Mouse (Mus musculus) embryonic stem cell, embryonic (primary cell): ENCODE results near the gene Nfkbil1.

Experiments
- CTCF ChIA-PET, 4 experiments: fragments of 300-600 bp in 2 of 4; fragments of 350-600 bp in 2 of 4; sonication (Branson Sonifier 250); formaldehyde crosslinking; loops; one replicate each; lab custom pipeline; 2022; ENCODE audit warnings: inconsistent platforms in 2 of 4; lab: Charles Lee
- POLR2A ChIA-PET, 4 experiments: fragments of 300-600 bp in 2 of 4; fragments of 350-600 bp in 2 of 4; sonication (Branson Sonifier 250); formaldehyde crosslinking; loops; one replicate each; lab custom pipeline; 2022; ENCODE audit warnings: antibody characterized with exemption in 4 of 4, inconsistent platforms in 1 of 4; lab: Charles Lee

The Nfkbil1 gene

GRCm38 (mm10) chr17:35258492-35259478 is 23.2 kb upstream of the Nfkbil1 start:
- POLR2A ChIA-PET, result interaction anchor here in 3 of 4 experiments (0.7 to 13.1 kb wide), 17 partner anchors 11 to 306 kb away, joined by 3 to 371 read pairs (median 4); partner anchors contain the start of genes Ddx39b (in 3 of the 3), D17H6S53E (in 1 of the 3) and Nfkbil1 (in 1 of the 3)
- CTCF ChIA-PET, result interaction anchor here (0.5 to 5.6 kb wide), 43 partner anchors 8 to 1083 kb away, joined by 3 to 101 read pairs (median 6); partner anchors contain the start of genes Ddx39b (in 1 of the 4) and Tcf19 (in 1 of the 4)

GRCm38 (mm10) chr17:35257824-35258491 is 22.4 kb upstream of the Nfkbil1 start:
- POLR2A ChIA-PET, result interaction anchor here (0.6 to 13.1 kb wide), 20 partner anchors 8 to 1142 kb away, joined by 3 to 371 read pairs (median 4); partner anchors contain the start of genes Ddx39b (in 3 of the 4) and Nfkbil1 (in 1 of the 4)
- CTCF ChIA-PET, result interaction anchor here (0.5 to 5.6 kb wide), 56 partner anchors 8 to 1300 kb away, joined by 3 to 101 read pairs (median 4); partner anchors contain the start of genes Ddx39b (in 1 of the 4) and Pou5f1 (in 1 of the 4)

GRCm38 (mm10) chr17:35257378-35257777 is 21.8 kb upstream of the Nfkbil1 start:
- CTCF ChIA-PET, result interaction anchor here (0.5 to 5.6 kb wide), 30 partner anchors 10 to 311 kb away, joined by 3 to 101 read pairs (median 7); partner anchors contain the start of gene Ddx39b (in 1 of the 4)
- POLR2A ChIA-PET, result interaction anchor here (0.7 to 13.1 kb wide), 14 partner anchors 11 to 580 kb away, joined by 3 to 371 read pairs (median 4); partner anchors contain the start of genes Ddx39b (in 3 of the 4) and Nfkbil1 (in 1 of the 4)

- ChIA-PET POLR2A (interaction anchor here (1.0 to 18.8 kb wide), 17 partner anchors 10 to 118 kb away, joined by 3 to 396 read pairs (median 7); partner anchors contain the start of genes Ddx39b (in 3 of the 4), Prrc2a (in 2 of the 4) and Atp6v1g2 (in 1 of the 4)), CTCF (interaction anchor here (1.2 to 5.6 kb wide), 15 partner anchors 9 to 164 kb away, joined by 3 to 101 read pairs (median 6); partner anchors contain the start of gene Ddx39b (in 1 of the 4))
Observed at GRCm38 (mm10) chr17:35255704-35256103, 20.1 kb upstream of the Nfkbil1 start.

DNA sequence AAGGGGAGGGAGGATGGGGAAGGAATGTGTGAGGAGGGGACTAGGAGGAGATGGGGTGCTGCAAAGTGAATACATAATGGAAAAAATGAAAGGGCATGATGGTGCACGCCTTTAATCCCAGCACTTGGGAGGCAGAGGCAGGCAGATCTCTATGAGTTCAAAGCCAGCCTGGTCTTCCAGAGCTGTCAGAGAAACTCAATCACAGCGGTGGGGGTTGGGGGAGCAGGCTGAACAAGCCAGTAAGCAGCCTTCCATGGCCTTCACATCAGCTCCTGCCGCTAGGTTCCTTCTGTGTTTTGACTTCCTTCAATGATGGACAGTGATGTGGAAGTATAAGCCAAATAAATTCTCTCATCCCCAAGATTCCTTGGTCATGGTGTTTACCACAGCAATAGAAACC is 19.7 kb upstream of the Nfkbil1 start:
- CTCF ChIA-PET, result interaction anchor here (0.5 to 5.6 kb wide), 39 partner anchors 9 to 1290 kb away, joined by 3 to 101 read pairs (median 5); partner anchors contain the start of genes Ddx39b (in 2 of the 4), Nfkbil1 (in 2 of the 4), Apom (in 1 of the 4) and Csnk2b (in 1 of the 4)
- POLR2A ChIA-PET, result interaction anchor here (0.6 to 18.8 kb wide), 27 partner anchors 9 to 305 kb away, joined by 3 to 396 read pairs (median 4); partner anchors contain the start of genes Ddx39b (in 3 of the 4), Prrc2a (in 2 of the 4), Atp6v1g2 (in 1 of the 4) and Ddah2 (in 1 of the 4)

- CTCF ChIA-PET, result interaction anchor here (0.5 to 5.6 kb wide), 50 partner anchors 8 to 1289 kb away, joined by 3 to 101 read pairs (median 4); partner anchors contain the start of genes Ddx39b (in 2 of the 4), Nfkbil1 (in 2 of the 4), Apom (in 1 of the 4) and Csnk2b (in 1 of the 4)
- POLR2A ChIA-PET, result interaction anchor here (0.6 to 18.8 kb wide), 35 partner anchors 8 to 304 kb away, joined by 3 to 396 read pairs (median 4); partner anchors contain the start of genes Ddx39b (in 4 of the 4), Prrc2a (in 2 of the 4), Atp6v1g2 (in 1 of the 4) and Ddah2 (in 1 of the 4)
Observed at GRCm38 (mm10) chr17:35254241-35255098, 18.9 kb upstream of the Nfkbil1 start.

DNA sequence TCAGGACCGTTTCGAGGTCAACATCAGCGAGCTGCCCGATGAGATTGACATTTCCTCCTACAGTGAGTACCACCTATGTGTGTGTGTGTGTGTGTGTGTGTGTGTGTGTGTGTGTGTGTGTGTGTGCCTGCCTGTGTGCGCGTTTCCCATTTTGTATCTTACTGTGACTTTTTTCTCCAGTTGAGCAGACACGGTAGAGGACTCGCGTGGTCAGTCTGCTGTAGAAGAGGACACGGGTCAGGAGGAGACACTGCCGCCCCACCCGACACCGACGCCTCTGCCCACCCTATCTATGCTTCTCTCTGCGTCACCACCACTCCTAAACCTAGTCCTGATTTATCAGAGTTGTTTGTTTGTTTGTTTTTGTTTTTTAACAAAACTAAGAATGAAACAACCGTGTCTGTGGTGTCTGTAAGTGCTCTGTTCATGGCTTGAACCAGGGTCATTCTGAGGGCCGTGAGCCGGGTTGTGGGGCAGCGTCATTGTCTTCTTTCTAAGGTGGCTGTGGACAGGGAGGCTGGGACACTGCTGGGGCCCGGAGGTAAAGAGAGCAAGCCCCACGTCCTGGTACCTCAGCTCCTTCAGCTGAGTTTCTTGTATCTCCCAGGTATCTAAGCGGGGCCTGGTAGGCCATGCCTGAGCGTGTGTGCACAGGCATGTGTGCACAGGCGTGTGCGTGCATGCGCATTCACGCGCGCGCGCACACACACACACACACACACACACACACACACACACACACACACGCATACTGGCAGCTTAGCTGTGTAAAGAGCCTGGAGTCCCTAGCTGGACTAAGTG is 17.9 kb upstream of the Nfkbil1 start:
- ChIA-PET CTCF (interaction anchor here (0.6 to 5.6 kb wide), 19 partner anchors 8 to 360 kb away, joined by 3 to 101 read pairs (median 4); partner anchors contain the start of genes Nfkbil1 (in 2 of the 4) and Ddx39b (in 1 of the 4)), POLR2A (interaction anchor here (0.5 to 18.8 kb wide), 19 partner anchors 8 to 303 kb away, joined by 3 to 396 read pairs (median 5); partner anchors contain the start of genes Ddx39b (in 4 of the 4), Prrc2a (in 2 of the 4) and Ly6g5c (in 1 of the 4))

DNA sequence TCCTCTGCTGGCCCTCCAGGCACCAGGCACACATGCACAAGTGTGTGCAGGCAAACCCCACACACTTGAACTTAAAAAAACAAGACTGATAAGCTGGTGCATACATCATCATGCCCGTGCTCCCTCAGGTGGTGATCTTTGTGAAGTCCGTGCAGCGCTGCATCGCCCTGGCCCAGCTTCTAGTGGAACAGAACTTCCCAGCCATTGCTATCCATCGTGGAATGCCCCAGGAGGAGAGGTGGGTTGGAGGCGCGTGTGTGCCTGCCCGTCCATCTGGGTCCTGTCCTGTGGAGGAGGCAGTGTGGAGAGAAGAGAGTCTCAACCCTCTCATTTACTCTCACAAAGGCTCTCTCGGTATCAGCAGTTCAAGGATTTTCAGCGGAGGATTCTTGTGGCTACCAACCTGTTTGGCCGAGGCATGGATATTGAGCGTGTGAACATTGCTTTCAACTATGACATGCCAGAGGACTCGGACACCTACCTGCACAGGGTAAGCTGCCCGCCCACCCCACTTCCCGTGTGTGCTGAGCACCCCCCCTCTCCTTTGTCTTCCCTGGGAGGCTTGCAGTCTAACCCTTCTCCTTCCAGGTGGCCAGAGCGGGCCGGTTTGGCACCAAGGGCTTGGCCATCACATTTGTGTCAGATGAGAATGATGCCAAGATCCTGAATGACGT is 17.2 kb upstream of the Nfkbil1 start:
- POLR2A ChIA-PET, result interaction anchor here (0.9 to 18.8 kb wide), 16 partner anchors 7 to 337 kb away, joined by 3 to 396 read pairs (median 4); partner anchors contain the start of genes Ddx39b (in 4 of the 4) and Prrc2a (in 2 of the 4)

GRCm38 (mm10) chr17:35251981-35252380 is 16.4 kb upstream of the Nfkbil1 start:
- CTCF ChIA-PET, result interaction anchor here in 1 of 4 experiments (0.7 to 4.6 kb wide), 7 partner anchors 9 to 85 kb away, joined by 3 to 33 read pairs (median 5); no protein-coding TSS in a partner anchor
- POLR2A ChIA-PET, result interaction anchor here (0.6 to 18.8 kb wide), 27 partner anchors 3 to 584 kb away, joined by 3 to 396 read pairs (median 4); partner anchors contain the start of genes Ddx39b (in 4 of the 4), Prrc2a (in 2 of the 4) and Atp6v1g2 (in 1 of the 4)

More for the DNA sequence above, 17.2 kb upstream of the Nfkbil1 start:
- CTCF ChIA-PET, result interaction anchor here in 1 of 4 experiments (0.7 to 5.6 kb wide), 5 partner anchors 10 to 86 kb away, joined by 3 to 101 read pairs (median 4); partner anchors contain the start of gene Ddx39b

GRCm38 (mm10) chr17:35251162-35251719 is 15.6 kb upstream of the Nfkbil1 start:
- CTCF ChIA-PET, result interaction anchor here in 2 of 4 experiments (0.6 to 4.6 kb wide), 9 partner anchors 8 to 85 kb away, joined by 3 to 33 read pairs (median 4); partner anchors contain the start of genes Atp6v1g2 (in 1 of the 2) and Ddx39b (in 1 of the 2)

GRCm38 (mm10) chr17:35250348-35251120 is 14.9 kb upstream of the Nfkbil1 start:
- ChIA-PET POLR2A (interaction anchor here (0.7 to 18.8 kb wide), 30 partner anchors 4 to 585 kb away, joined by 3 to 396 read pairs (median 4); partner anchors contain the start of genes Ddx39b (in 4 of the 4), Prrc2a (in 2 of the 4), Atp6v1g2 (in 1 of the 4) and Nfkbil1 (in 1 of the 4)), CTCF (interaction anchor here (0.6 to 4.6 kb wide), 10 partner anchors 9 to 84 kb away, joined by 3 to 33 read pairs (median 4); partner anchors contain the start of genes Atp6v1g2 (in 1 of the 4) and Ddx39b (in 1 of the 4))

More at GRCm38 (mm10) chr17:35251162-35251719, 15.6 kb upstream of the Nfkbil1 start:
- POLR2A ChIA-PET, result interaction anchor here (0.6 to 18.8 kb wide), 33 partner anchors 4 to 585 kb away, joined by 3 to 396 read pairs (median 4); partner anchors contain the start of genes Ddx39b (in 4 of the 4), Prrc2a (in 2 of the 4), Atp6v1g2 (in 1 of the 4) and Nfkbil1 (in 1 of the 4)

DNA sequence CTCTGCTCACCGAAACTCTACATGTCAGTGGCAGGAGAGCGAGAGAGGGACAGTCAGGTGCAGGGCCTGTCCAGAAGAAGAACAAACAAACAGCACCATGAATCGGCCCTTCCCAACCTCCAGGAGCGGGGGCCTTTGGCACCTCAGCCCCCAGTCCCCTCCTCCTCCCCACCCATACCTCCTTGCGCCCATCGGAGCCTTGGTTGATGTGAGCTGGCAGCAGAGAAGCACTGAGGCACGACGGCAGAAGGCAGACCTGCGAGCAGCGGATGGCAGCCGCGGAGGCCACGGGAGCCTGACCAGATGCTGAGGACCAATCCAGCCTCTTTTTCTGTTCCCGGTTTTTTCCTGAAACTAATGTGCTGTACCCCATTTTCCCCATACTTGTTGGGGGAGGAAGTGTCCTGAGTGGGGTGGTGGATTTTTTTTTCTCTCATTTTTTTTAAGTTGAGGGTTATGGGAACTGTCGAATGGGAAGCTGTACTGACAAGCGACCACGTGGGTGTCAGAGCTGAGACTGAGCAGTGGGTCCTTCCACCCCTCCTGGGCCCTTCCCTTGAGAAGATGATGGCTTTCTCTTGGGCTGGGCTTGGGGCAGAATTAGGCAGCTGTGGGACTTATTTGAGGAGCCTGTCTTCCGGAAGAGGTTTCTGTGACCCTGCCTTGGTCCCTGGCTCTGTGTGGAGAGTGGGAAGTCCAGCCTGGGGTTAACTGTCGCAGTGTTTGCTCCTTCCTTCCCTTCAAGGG is 14.0 kb upstream of the Nfkbil1 start:
- CTCF ChIA-PET, result interaction anchor here in 3 of 4 experiments (0.7 to 1.7 kb wide), 6 partner anchors 8 to 83 kb away, joined by 3 to 4 read pairs (median 4); partner anchors contain the start of gene Ddx39b (in 1 of the 3)
- POLR2A ChIA-PET, result interaction anchor here (0.6 to 18.8 kb wide), 17 partner anchors 4 to 282 kb away, joined by 3 to 396 read pairs (median 19); partner anchors contain the start of genes Ddx39b (in 4 of the 4), Prrc2a (in 2 of the 4), Atp6v1g2 (in 1 of the 4) and Nfkbil1 (in 1 of the 4)
